Mouse (Mus musculus): ENCODE data around the gene Tubb2a.
"Not testable (repeated sequence)": the region's sequence is repeated elsewhere in the genome, so short reads cannot be mapped to it uniquely, and the experiment has no call there.

Gene Tubb2a

GRCm38 (mm10) chr13:34088871-34089288 is 11.1 kb upstream of the Tubb2a start:
- DNase-seq = no peak

- not testable (repeated sequence) for DNase-seq
Measured at GRCm38 (mm10) chr13:34088201-34088649, 10.4 kb upstream of the Tubb2a start.

- no peak for DNase-seq
Measured at GRCm38 (mm10) chr13:34087052-34087812, 9.4 kb upstream of the Tubb2a start.

- DNase-seq = no peak
Measured at GRCm38 (mm10) chr13:34084026-34084750, 6.4 kb upstream of the Tubb2a start.

GRCm38 (mm10) chr13:34081926-34082325 is 4.1 kb upstream of the Tubb2a start:
- no peak for DNase-seq

GRCm38 (mm10) chr13:34079801-34080200 is 2.0 kb upstream of the Tubb2a start:
- no peak for DNase-seq

GRCm38 (mm10) chr13:34078500-34079280 is 883 bp upstream of the Tubb2a start:
- no peak for DNase-seq

GRCm38 (mm10) chr13:34076561-34077491 is 981 bp downstream of the Tubb2a start:
- DNase-seq = peak; percentile 47 to 54

GRCm38 (mm10) chr13:34075893-34076292 is 1.9 kb downstream of the Tubb2a start:
- not testable (repeated sequence) for DNase-seq

GRCm38 (mm10) chr13:34074441-34074840 is 3.4 kb downstream of the Tubb2a start:
- not testable (repeated sequence) for DNase-seq

- no peak for DNase-seq
Measured at GRCm38 (mm10) chr13:34072847-34073246, 5.0 kb downstream of the Tubb2a start.

- DNase-seq = no peak
Measured at GRCm38 (mm10) chr13:34071836-34072235, 6.0 kb downstream of the Tubb2a start.

- DNase-seq = no peak
Measured at GRCm38 (mm10) chr13:34070296-34070695, 7.5 kb downstream of the Tubb2a start.

- peak in 1 of 2 experiments; percentile 59 for DNase-seq
Measured at GRCm38 (mm10) chr13:34066351-34066750, 11.5 kb downstream of the Tubb2a start.

- no peak for DNase-seq
Measured at GRCm38 (mm10) chr13:34062466-34062865, 15.3 kb downstream of the Tubb2a start.

GRCm38 (mm10) chr13:34060061-34060460 is 17.7 kb downstream of the Tubb2a start:
- DNase-seq = peak in 1 of 2 experiments; percentile 62

- no peak for DNase-seq
Measured at GRCm38 (mm10) chr13:34057252-34057651, 20.6 kb downstream of the Tubb2a start.

GRCm38 (mm10) chr13:34054983-34055382 is 22.8 kb downstream of the Tubb2a start:
- DNase-seq = no peak

- DNase-seq = no peak
Measured at GRCm38 (mm10) chr13:34054391-34054790, 23.4 kb downstream of the Tubb2a start.

GRCm38 (mm10) chr13:34053673-34054282 is 24.0 kb downstream of the Tubb2a start:
- DNase-seq = no peak

- DNase-seq = no peak
Measured at GRCm38 (mm10) chr13:34051692-34052091, 26.1 kb downstream of the Tubb2a start.

- no peak for DNase-seq
Measured at GRCm38 (mm10) chr13:34050479-34050878, 27.3 kb downstream of the Tubb2a start.
